ENCODE assay signal across 20 mouse cellular contexts in the genomic region with DNA sequence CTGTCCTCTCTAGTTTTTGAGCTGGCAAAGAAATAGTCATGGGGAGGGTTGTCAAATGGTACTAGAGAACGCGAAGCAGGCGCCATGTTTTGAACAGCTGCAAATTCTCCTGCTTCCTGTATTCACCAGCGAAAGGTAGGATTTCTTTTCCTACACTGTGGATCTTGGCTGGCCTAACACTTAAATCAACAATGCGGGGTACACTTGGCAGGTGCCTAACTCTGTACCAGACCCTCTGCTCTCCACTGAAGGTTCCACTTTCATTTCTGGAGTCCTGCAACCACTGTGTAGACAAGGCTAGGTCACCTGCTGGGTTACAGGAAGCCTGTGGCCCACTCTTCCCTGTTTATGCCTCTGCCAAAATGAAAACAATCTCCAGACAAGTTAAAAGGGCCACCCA.
DNase-seq lines count a peak whose midpoint lies in the region; ATAC-seq and TF ChIP-seq lines count a peak whose summit lies in the region.
"Had no signal": no experiment of that assay in that cellular context is flagged by ENCODE, and none has a peak within 500 bp of the region (broad histone marks: within the 10 kb centered on the region; RNA-seq: fewer than 3 reads in every experiment).

No protein-coding gene starts in this region.

- H3K36me3 ChIP-seq in kidney, embryonic 14.5 days (ENCODE audit: control insufficient read depth, insufficient read depth, low read length), result no peaks in the 10 kb centered on the region
- no peaks in the 10 kb centered on the region for H3K36me3 ChIP-seq in midbrain, embryonic 10.5 days
- no peaks in the 10 kb centered on the region for H3K36me3 ChIP-seq in midbrain, postnatal 0 days (ENCODE audit: insufficient read depth, low read length)
- H3K36me3 ChIP-seq in limb, embryonic 15.5 days, result no peaks in the 10 kb centered on the region
- H3K36me3 ChIP-seq in hindbrain, embryonic 14.5 days (replicated peaks; ENCODE audit: control insufficient read depth, insufficient read depth), result no peaks in the 10 kb centered on the region
- H3K36me3 ChIP-seq: hindbrain, embryonic 13.5 days; midbrain, embryonic 13.5 days had no signal

- H3K4me2 ChIP-seq in kidney, embryonic 14.5 days (replicated peaks; ENCODE audit: low read depth, low read length), result peak overlapping the region; percentile 21
- H3K4me2 ChIP-seq in midbrain, postnatal 0 days (ENCODE audit: low read depth, low read length, poor library complexity, severe bottlenecking), result no peak overlapping the region
- H3K4me2 ChIP-seq in limb, embryonic 15.5 days, result no peak overlapping the region
- H3K4me2 ChIP-seq in hindbrain, embryonic 14.5 days (replicated peaks), result no peak overlapping the region
- H3K4me2 ChIP-seq: forebrain, embryonic 13.5 days; hindbrain, embryonic 13.5 days; midbrain, embryonic 13.5 days had no signal

- H3K27me3 ChIP-seq in kidney, embryonic 14.5 days (ENCODE audit: control insufficient read depth, insufficient read depth, low read length), result no peaks in the 10 kb centered on the region
- no peaks in the 10 kb centered on the region for H3K27me3 ChIP-seq in midbrain, embryonic 10.5 days (ENCODE audit: low read depth, poor library complexity, severe bottlenecking)
- no peaks in the 10 kb centered on the region for H3K27me3 ChIP-seq in midbrain, postnatal 0 days (ENCODE audit: insufficient read depth, low read length)
- H3K27me3 ChIP-seq in limb, embryonic 15.5 days, result 0 out of 2 replicates have a peak, but pooled peaks cover 11% of the 10 kb centered on the region
- H3K27me3 ChIP-seq in hindbrain, embryonic 14.5 days (ENCODE audit: control insufficient read depth, insufficient read depth, low read length), result no peaks in the 10 kb centered on the region
- H3K27me3 ChIP-seq: forebrain, embryonic 13.5 days; hindbrain, embryonic 13.5 days; midbrain, embryonic 13.5 days had no signal

- peak; percentile 41; the same call in 1 of the 2 replicates for ATAC-seq in kidney, embryonic 14.5 days (ENCODE audit: low FRiP score, low TSS enrichment)
- ATAC-seq in midbrain, postnatal 0 days (ENCODE audit: low FRiP score), result no peak
- ATAC-seq in limb, embryonic 15.5 days (ENCODE audit: insufficient number of reproducible peaks, low FRiP score, low TSS enrichment, low read depth), result peak; percentile 52; the same call in 1 of the 2 replicates
- ATAC-seq in monocyte, adult 5-6 weeks (replicated peaks; ENCODE audit: insufficient number of reproducible peaks, low FRiP score, low TSS enrichment, poor library complexity, severe bottlenecking), result no peak
- ATAC-seq in hindbrain, embryonic 14.5 days (ENCODE audit: low FRiP score), result no peak
- ATAC-seq: forebrain, embryonic 13.5 days; midbrain, embryonic 13.5 days had no signal

- peak overlapping the region; percentile 67; the same call in 1 of the 2 replicates for H3K27ac ChIP-seq in kidney, embryonic 14.5 days (ENCODE audit: low read depth, low read length)
- no peak overlapping the region for H3K27ac ChIP-seq in midbrain, embryonic 10.5 days (replicated peaks)
- no peak overlapping the region for H3K27ac ChIP-seq in midbrain, postnatal 0 days (ENCODE audit: low read depth, low read length)
- H3K27ac ChIP-seq in limb, embryonic 15.5 days, result no peak overlapping the region
- no peak overlapping the region for H3K27ac ChIP-seq in hindbrain, embryonic 14.5 days
- H3K27ac ChIP-seq: forebrain, embryonic 13.5 days; hindbrain, embryonic 13.5 days; midbrain, embryonic 13.5 days had no signal

- no peaks in the 10 kb centered on the region for H3K9me3 ChIP-seq in kidney, embryonic 14.5 days (ENCODE audit: control insufficient read depth, low read length)
- no peaks in the 10 kb centered on the region for H3K9me3 ChIP-seq in midbrain, embryonic 10.5 days (replicated peaks)
- H3K9me3 ChIP-seq in midbrain, postnatal 0 days (ENCODE audit: low read length), result no peaks in the 10 kb centered on the region
- H3K9me3 ChIP-seq in limb, embryonic 15.5 days, result no peaks in the 10 kb centered on the region
- no peaks in the 10 kb centered on the region for H3K9me3 ChIP-seq in hindbrain, embryonic 14.5 days (ENCODE audit: control insufficient read depth, low read length)
- H3K9me3 ChIP-seq: forebrain, embryonic 13.5 days; hindbrain, embryonic 13.5 days; midbrain, embryonic 13.5 days had no signal

- no peak overlapping the region for H3K4me3 ChIP-seq in kidney, embryonic 14.5 days (ENCODE audit: low read length)
- H3K4me3 ChIP-seq in midbrain, embryonic 10.5 days, result no peak overlapping the region
- no peak overlapping the region for H3K4me3 ChIP-seq in midbrain, postnatal 0 days (ENCODE audit: low read depth, low read length)
- H3K4me3 ChIP-seq in limb, embryonic 15.5 days, result no peak overlapping the region
- no peak overlapping the region for H3K4me3 ChIP-seq in hindbrain, embryonic 14.5 days (replicated peaks; ENCODE audit: low read length)
- H3K4me3 ChIP-seq: erythroblast, embryonic 14.5 days; forebrain, embryonic 13.5 days; hindbrain, embryonic 13.5 days; midbrain, embryonic 13.5 days; myocyte had no signal

- DNase-seq in kidney, adult 9 months, result no peak
- DNase-seq in midbrain, embryonic 10.5 days (ENCODE audit: low spot score), result peak; percentile 11
- DNase-seq in midbrain, postnatal 0 days (ENCODE audit: low spot score), result no peak
- DNase-seq in spleen, postnatal 14 days (ENCODE audit: low spot score in 2 of 2), result no peak
- no peak for DNase-seq in hindbrain, embryonic 14.5 days (ENCODE audit: low spot score)
- DNase-seq: adrenal gland, postnatal 36 days; cerebellum, adult 18-20 months; gastrocnemius, postnatal 14 days; heart, postnatal 10 days; kidney, adult 18-20 months; lung, postnatal 10 days; thymus, postnatal 25 days had no signal

- no peak overlapping the region for H3K9ac ChIP-seq in kidney, embryonic 14.5 days (ENCODE audit: low read depth, low read length)
- H3K9ac ChIP-seq in midbrain, postnatal 0 days (replicated peaks; ENCODE audit: low read length, poor library complexity, severe bottlenecking), result no peak overlapping the region
- no peak overlapping the region for H3K9ac ChIP-seq in limb, embryonic 15.5 days
- no peak overlapping the region for H3K9ac ChIP-seq in hindbrain, embryonic 14.5 days
- H3K9ac ChIP-seq: forebrain, embryonic 13.5 days; hindbrain, embryonic 13.5 days; midbrain, embryonic 13.5 days had no signal

- no peak for TF ChIP-seq CTCF in midbrain, postnatal 0 days (IDR thresholded peaks at IDR 0.05)

- peaks cover 31% of the 10 kb centered on the region for H3K4me1 ChIP-seq in kidney, embryonic 14.5 days (ENCODE audit: control insufficient read depth, insufficient read depth, low read length)
- H3K4me1 ChIP-seq in midbrain, embryonic 10.5 days, result 0 out of 2 replicates have a peak, but pooled peaks cover 3% of the 10 kb centered on the region
- H3K4me1 ChIP-seq in midbrain, postnatal 0 days (ENCODE audit: insufficient read depth, low read length), result 0 out of 2 replicates have a peak, but pooled peaks cover 2% of the 10 kb centered on the region
- peaks cover 34% of the 10 kb centered on the region for H3K4me1 ChIP-seq in limb, embryonic 15.5 days
- H3K4me1 ChIP-seq in hindbrain, embryonic 14.5 days (replicated peaks; ENCODE audit: control insufficient read depth, insufficient read depth, low read length), result 0 out of 2 replicates have a peak, but pooled peaks cover 4% of the 10 kb centered on the region
- H3K4me1 ChIP-seq: midbrain, embryonic 13.5 days had no signal

- WGBS in kidney, embryonic 14.5 days, result 31% methylated on average over 5 of the region's 5 CpGs
- 88% methylated on average over 5 of the region's 5 CpGs for WGBS in midbrain, embryonic 10.5 days
- WGBS in midbrain, postnatal 0 days, result 86% methylated on average over 5 of the region's 5 CpGs
- WGBS in limb, embryonic 15.5 days, result 32% methylated on average over 5 of the region's 5 CpGs
- 83% methylated on average over 5 of the region's 5 CpGs for WGBS in hindbrain, embryonic 14.5 days

Comparison
In these comparisons a context has a peak if more than half of its experiments do, and no peak if none do; other contexts are left out.
1. ATAC-seq: peak in kidney, embryonic 14.5 days (single experiment) and limb, embryonic 15.5 days (single experiment); none in midbrain, postnatal 0 days (single experiment), monocyte, adult 5-6 weeks (single experiment) and hindbrain, embryonic 14.5 days (single experiment).